Mouse (Mus musculus) liver, embryonic 14.5 days (tissue): ENCODE measurements around the gene Xrcc1.

Experiments
- CTCF ChIP-seq: IDR thresholded peaks from 2 replicates; pipeline ENCODE4 v1.5.1; 2016; ENCODE audit warnings: antibody characterized with exemption, low read depth, control low read depth
- EP300 ChIP-seq: IDR thresholded peaks from 2 replicates; pipeline ENCODE4 v1.6.1; 2016; ENCODE audit warnings: antibody characterized with exemption, low read depth

GRCm38 (mm10) chr7:24517077-24517476 lies 29.0 kb upstream of the Xrcc1 start:
- TF ChIP-seq CTCF (no peak), EP300 (no peak)
